Mouse (Mus musculus) retina, postnatal 1 day (tissue): ENCODE results near the gene Fam221a.
"Not testable (repeated sequence)": the region's sequence is repeated elsewhere in the genome, so short reads cannot be mapped to it uniquely, and the experiment has no call there.

Experiments
- DNase-seq: peaks from one replicate; pipeline ENCODE4 v3.0.0-alpha.2; 2012

The Fam221a gene

GRCm38 (mm10) chr6:49395316-49395715 is 27.8 kb downstream of the Fam221a start, which contains the start of gene Stk31:
Stk31 (plus strand) TSS chr6:49395604.
- no peak for DNase-seq

- peak; percentile 65 for DNase-seq
Measured at GRCm38 (mm10) chr6:49397466-49397865, 29.9 kb downstream of the Fam221a start.

GRCm38 (mm10) chr6:49398365-49398764 is 30.8 kb downstream of the Fam221a start:
- DNase-seq: peak; percentile 58

GRCm38 (mm10) chr6:49410830-49411229 is 43.3 kb downstream of the Fam221a start:
- DNase-seq: no peak

- not testable (repeated sequence) for DNase-seq
Measured at GRCm38 (mm10) chr6:49412967-49413366, 45.4 kb downstream of the Fam221a start.

GRCm38 (mm10) chr6:49415971-49416370 is 48.4 kb downstream of the Fam221a start:
- DNase-seq: no peak

- no peak for DNase-seq
Measured at GRCm38 (mm10) chr6:49437306-49437705, 69.8 kb downstream of the Fam221a start.
